Mouse (Mus musculus): Measurements from ENCODE around the gene Glyatl3. TPM values are rescaled to one million over a fixed set of nuclear protein-coding genes. Genes with fewer than 3 reads are reported as not detected.

Glyatl3 gene
- polyA plus RNA-seq, 1 experiment from 2014 or later: not detected

- no peaks in the 10 kb centered on the region for H3K27me3 ChIP-seq (replicated peaks; ENCODE audit: control insufficient read depth, insufficient read depth, low read length)
- no peak overlapping the region for H3K4me3 ChIP-seq (ENCODE audit: low read depth, low read length)
- H3K9ac ChIP-seq (ENCODE audit: low read depth, low read length): no peak overlapping the region
- no peaks in the 10 kb centered on the region for H3K9me3 ChIP-seq (ENCODE audit: control insufficient read depth)
- ATAC-seq: peak; percentile 96
- 8% methylated on average over 2 of the region's 2 CpGs for WGBS
- 0 out of 2 replicates have a peak overlapping the region, but pooled peaks have one; percentile 13 for H3K4me2 ChIP-seq (replicated peaks; ENCODE audit: low read depth)
- no peak for TF ChIP-seq CTCF (IDR thresholded peaks at IDR 0.05; ENCODE audit: low read depth)
- H3K4me1 ChIP-seq (replicated peaks; ENCODE audit: control insufficient read depth, insufficient read depth, low read length): peaks cover 2% of the 10 kb centered on the region; the same call in 1 of the 2 replicates
- H3K36me3 ChIP-seq (ENCODE audit: control insufficient read depth, insufficient read depth): no peaks in the 10 kb centered on the region
- H3K27ac ChIP-seq (ENCODE audit: low read depth, low read length): peak overlapping the region; percentile 54; the same call in 1 of the 2 replicates
Observed at GRCm38 (mm10) chr17:40873582-40874011, 40.6 kb downstream of the Glyatl3 start.

GRCm38 (mm10) chr17:40872626-40873025, 41.5 kb downstream of the Glyatl3 start:
- WGBS: 88% methylated on average over 6 of the region's 6 CpGs
- no peak for TF ChIP-seq CTCF (IDR thresholded peaks at IDR 0.05; ENCODE audit: low read depth)

GRCm38 (mm10) chr17:40868952-40869747, 45.0 kb downstream of the Glyatl3 start:
- no peak for TF ChIP-seq CTCF (IDR thresholded peaks at IDR 0.05; ENCODE audit: low read depth)
- Histone ChIP-seq H3K36me3 (ENCODE audit: control insufficient read depth, insufficient read depth) (no peaks in the 10 kb centered on the region), H3K4me2 (replicated peaks; ENCODE audit: low read depth) (peak overlapping the region; percentile 46), H3K9ac (ENCODE audit: low read depth, low read length) (no peak overlapping the region), H3K4me1 (replicated peaks; ENCODE audit: control insufficient read depth, insufficient read depth, low read length) (0 out of 2 replicates have a peak, but pooled peaks cover 7% of the 10 kb centered on the region), H3K4me3 (ENCODE audit: low read depth, low read length) (no peak overlapping the region), H3K27ac (ENCODE audit: low read depth, low read length) (peak overlapping the region; percentile 66), H3K27me3 (replicated peaks; ENCODE audit: control insufficient read depth, insufficient read depth, low read length) (no peaks in the 10 kb centered on the region), H3K9me3 (ENCODE audit: control insufficient read depth) (no peaks in the 10 kb centered on the region)
- 29% methylated on average over 10 of the region's 10 CpGs for WGBS
- no peak for ATAC-seq

More at GRCm38 (mm10) chr17:40872626-40873025, 41.5 kb downstream of the Glyatl3 start:
- 0 out of 2 replicates have a peak, but pooled peaks cover 2% of the 10 kb centered on the region for H3K4me1 ChIP-seq (replicated peaks; ENCODE audit: control insufficient read depth, insufficient read depth, low read length)
- H3K27me3 ChIP-seq (replicated peaks; ENCODE audit: control insufficient read depth, insufficient read depth, low read length): no peaks in the 10 kb centered on the region
- ATAC-seq: no peak
- no peaks in the 10 kb centered on the region for H3K36me3 ChIP-seq (ENCODE audit: control insufficient read depth, insufficient read depth)
- no peak overlapping the region for H3K4me3 ChIP-seq (ENCODE audit: low read depth, low read length)
- no peaks in the 10 kb centered on the region for H3K9me3 ChIP-seq (ENCODE audit: control insufficient read depth)
- no peak overlapping the region for H3K4me2 ChIP-seq (replicated peaks; ENCODE audit: low read depth)
- H3K9ac ChIP-seq (ENCODE audit: low read depth, low read length): no peak overlapping the region
- H3K27ac ChIP-seq (ENCODE audit: low read depth, low read length): no peak overlapping the region; the same call in 1 of the 2 replicates

GRCm38 (mm10) chr17:40855065-40855464, 59.1 kb downstream of the Glyatl3 start:
- ATAC-seq: no peak
- no peak for TF ChIP-seq CTCF (IDR thresholded peaks at IDR 0.05; ENCODE audit: low read depth)
- H3K27me3 ChIP-seq (replicated peaks; ENCODE audit: control insufficient read depth, insufficient read depth, low read length): no peaks in the 10 kb centered on the region

More at GRCm38 (mm10) chr17:40855065-40855464, 59.1 kb downstream of the Glyatl3 start:
- Histone ChIP-seq H3K4me2 (replicated peaks; ENCODE audit: low read depth) (no peak overlapping the region), H3K4me3 (ENCODE audit: low read depth, low read length) (no peak overlapping the region), H3K36me3 (ENCODE audit: control insufficient read depth, insufficient read depth) (no peaks in the 10 kb centered on the region), H3K9ac (ENCODE audit: low read depth, low read length) (no peak overlapping the region), H3K27ac (ENCODE audit: low read depth, low read length) (no peak overlapping the region), H3K9me3 (ENCODE audit: control insufficient read depth) (no peaks in the 10 kb centered on the region), H3K4me1 (replicated peaks; ENCODE audit: control insufficient read depth, insufficient read depth, low read length) (no peaks in the 10 kb centered on the region)

Other genes with a start within 250 kb of the Glyatl3 start
- gene Esp1, start 187.2 kb downstream of the Glyatl3 start, polyA plus RNA-seq (2015; fragmentation: Nextera tagmentation; extraction: Ambion mirVana): not detected in 2 replicates
- gene Crisp2, start 107.3 kb downstream of the Glyatl3 start, polyA plus RNA-seq (2015; fragmentation: Nextera tagmentation; extraction: Ambion mirVana): 0.40 and 0.42 TPM in 2 replicates
- 0.09 TPM in 1 of 2 replicates, not detected in the other for gene Rhag, start 103.2 kb downstream of the Glyatl3 start, polyA plus RNA-seq (2015; fragmentation: Nextera tagmentation; extraction: Ambion mirVana)
- 7.2 and 7.3 TPM in 2 replicates for gene 9130008F23Rik, start 33.8 kb downstream of the Glyatl3 start, polyA plus RNA-seq (2015; fragmentation: Nextera tagmentation; extraction: Ambion mirVana)
- 22.4 and 25.7 TPM in 2 replicates for gene Mut, start 20.3 kb upstream of the Glyatl3 start, polyA plus RNA-seq (2015; fragmentation: Nextera tagmentation; extraction: Ambion mirVana)
- 7.2 and 8.4 TPM in 2 replicates for gene Cenpq, start 20.7 kb upstream of the Glyatl3 start, polyA plus RNA-seq (2015; fragmentation: Nextera tagmentation; extraction: Ambion mirVana)

Measured in intestine, postnatal 0 days (tissue).